Mouse (Mus musculus) midbrain, postnatal 0 days (tissue): ENCODE data around the gene Lyg2. TPM values are rescaled to one million over a fixed set of nuclear protein-coding genes. Genes with fewer than 3 reads are reported as not detected.

ENCODE experiments used
- ATAC-seq: fragments of 200-750 bp; cut with Nextera tagmentation; 2 replicates; pipeline ENCODE4 v1.8.0; 2017; ENCODE audit warnings: moderate number of reproducible peaks, mild to moderate bottlenecking, moderate TSS enrichment, moderate library complexity; ENCODE audit not compliant: low FRiP score
- DNase-seq: peaks from one replicate; pipeline ENCODE4 v3.0.0-alpha.2; 2015; ENCODE audit warnings: low spot score
- H3K27ac ChIP-seq: fragments of 300-500 bp; sonication (generic); 2 replicates; pipeline ENCODE4 v1.5.1; 2014; ENCODE audit warnings: low read depth, mild to moderate bottlenecking, low read length, mixed read lengths
- H3K27me3 ChIP-seq: fragments of 300-500 bp; sonication (generic); 2 replicates; pipeline ENCODE4 v1.6.1; 2014; ENCODE audit warnings: low read length, control low read depth, mixed read lengths; ENCODE audit not compliant: insufficient read depth
- H3K36me3 ChIP-seq: fragments of 300-500 bp; sonication (generic); 2 replicates; pipeline ENCODE4 v1.6.1; 2014; ENCODE audit warnings: low read length, control low read depth, mixed read lengths; ENCODE audit not compliant: insufficient read depth
- H3K4me1 ChIP-seq: fragments of 300-500 bp; sonication (generic); 2 replicates; pipeline ENCODE4 v1.6.1; 2014; ENCODE audit warnings: mild to moderate bottlenecking, control low read depth, antibody characterized with exemption, low read length, mixed read lengths; ENCODE audit not compliant: insufficient read depth
- H3K4me2 ChIP-seq: fragments of 300-500 bp; sonication (generic); 2 replicates; pipeline ENCODE4 v1.6.1; 2014; ENCODE audit warnings: low read depth, mild to moderate bottlenecking, low read length, mixed read lengths; ENCODE audit not compliant: poor library complexity, severe bottlenecking
- H3K4me3 ChIP-seq: fragments of 300-500 bp; sonication (generic); 2 replicates; pipeline ENCODE4 v1.5.1; 2014; ENCODE audit warnings: low read depth, mild to moderate bottlenecking, low read length, moderate library complexity
- H3K9ac ChIP-seq: fragments of 300-500 bp; sonication (generic); replicated peaks from 2 replicates; pipeline ENCODE4 v1.6.1; 2014; ENCODE audit warnings: mild to moderate bottlenecking, low read length, moderate library complexity, mixed read lengths; ENCODE audit not compliant: poor library complexity, severe bottlenecking
- H3K9me3 ChIP-seq: fragments of 300-500 bp; sonication (generic); 2 replicates; pipeline ENCODE4 v1.6.1; 2016; ENCODE audit warnings: low read length, control low read depth
- CTCF ChIP-seq: IDR thresholded peaks from 2 replicates; pipeline ENCODE4 v1.5.1; 2016; ENCODE audit warnings: antibody characterized with exemption, mild to moderate bottlenecking
- WGBS: fragments of 180-500 bp; shearing (Covaris S2); extraction: QIAGEN DNeasy Blood & Tissue Kit; methylation state at CpG from one replicate; pipeline ENCODE4 v1.1.7; 2014; 5-methylcytosine and 5-hydroxymethylcytosine counted together
- polyA plus RNA-seq: library from polyadenylated mRNA; unstranded; fragments of >200 nt; fragmentation: Nextera tagmentation; extraction: Ambion mirVana; gene quantifications from 2 replicates; pipeline ENCODE4 v1.2.1, GENCODE M21; 2015
- total RNA-seq: library from RNA; depleted of rRNA; stranded (reverse); fragments of >200 nt; gene quantifications from 2 replicates; pipeline ENCODE4 v1.2.3, GENCODE M21; 2014; rRNA removed

The Lyg2 gene
- total and polyA plus RNA-seq, 2 experiments from 2014 or later = 0.07 TPM; not detected in 1

- Histone ChIP-seq H3K36me3 (no peaks in the 10 kb centered on the region), H3K4me1 (no peaks in the 10 kb centered on the region), H3K9me3 (no peaks in the 10 kb centered on the region), H3K27ac (peak overlapping the region; percentile 90), H3K27me3 (0 out of 2 replicates have a peak, but pooled peaks cover 5% of the 10 kb centered on the region), H3K4me2 (peak overlapping the region; percentile 65), H3K9ac (peak overlapping the region; percentile 76), H3K4me3 (peak overlapping the region; percentile 72)
- TF ChIP-seq CTCF = peak; percentile 73
- ATAC-seq (peak; percentile 96), DNase-seq (peak; percentile 99)
- under 1% methylated on average over 79 of the region's 90 CpGs for WGBS
Measured at GRCm38 (mm10) chr1:37864511-37865400, 51.5 kb downstream of the Lyg2 start.

Other genes starting within 250 kb of the Lyg2 start
- 7.9 and 11.1 TPM in 2 replicates for gene 2010300C02Rik, start 196.4 kb downstream of the Lyg2 start, total RNA-seq
- 5.2 and 6.9 TPM in 2 replicates for gene 2010300C02Rik, start 196.4 kb downstream of the Lyg2 start, polyA plus RNA-seq
- gene Tsga10, start 50.1 kb downstream of the Lyg2 start, total RNA-seq = 7.5 and 11.0 TPM in 2 replicates
- gene Tsga10, start 50.1 kb downstream of the Lyg2 start, polyA plus RNA-seq = 6.2 and 7.5 TPM in 2 replicates
- gene Lipt1, start 44.8 kb downstream of the Lyg2 start, total RNA-seq = 5.7 and 11.6 TPM in 2 replicates
- gene Lipt1, start 44.8 kb downstream of the Lyg2 start, polyA plus RNA-seq = 6.8 and 7.3 TPM in 2 replicates
- gene Mitd1, start 26.1 kb downstream of the Lyg2 start, total RNA-seq = 3.0 and 6.3 TPM in 2 replicates
- 8.6 and 10.6 TPM in 2 replicates for gene Mitd1, start 26.1 kb downstream of the Lyg2 start, polyA plus RNA-seq
- 72.4 and 91.7 TPM in 2 replicates for gene Mrpl30, start 26.0 kb downstream of the Lyg2 start, total RNA-seq
- 275 and 280 TPM in 2 replicates for gene Mrpl30, start 26.0 kb downstream of the Lyg2 start, polyA plus RNA-seq
- not detected in 2 replicates for gene Lyg1, start 41.3 kb upstream of the Lyg2 start, total RNA-seq
- not detected in 2 replicates for gene Lyg1, start 41.3 kb upstream of the Lyg2 start, polyA plus RNA-seq
- 33.2 and 34.4 TPM in 2 replicates for gene Txndc9, start 81.4 kb upstream of the Lyg2 start, total RNA-seq
- 112 and 116 TPM in 2 replicates for gene Txndc9, start 81.4 kb upstream of the Lyg2 start, polyA plus RNA-seq
- gene Eif5b, start 81.5 kb upstream of the Lyg2 start, total RNA-seq = 6.6 and 12.4 TPM in 2 replicates
- gene Eif5b, start 81.5 kb upstream of the Lyg2 start, polyA plus RNA-seq = 16.7 and 19.6 TPM in 2 replicates
- gene Rev1, start 213.3 kb upstream of the Lyg2 start, total RNA-seq = 32.6 and 40.8 TPM in 2 replicates
- gene Rev1, start 213.3 kb upstream of the Lyg2 start, polyA plus RNA-seq = 26.4 and 28.0 TPM in 2 replicates